Mouse (Mus musculus): ENCODE results near the gene Kpna7. TPM values are rescaled to one million over a fixed set of nuclear protein-coding genes. Genes with fewer than 3 reads are reported as not detected.

The Kpna7 gene
- polyA plus RNA-seq, 1 experiment from 2014 or later = 0.17 TPM

DNA sequence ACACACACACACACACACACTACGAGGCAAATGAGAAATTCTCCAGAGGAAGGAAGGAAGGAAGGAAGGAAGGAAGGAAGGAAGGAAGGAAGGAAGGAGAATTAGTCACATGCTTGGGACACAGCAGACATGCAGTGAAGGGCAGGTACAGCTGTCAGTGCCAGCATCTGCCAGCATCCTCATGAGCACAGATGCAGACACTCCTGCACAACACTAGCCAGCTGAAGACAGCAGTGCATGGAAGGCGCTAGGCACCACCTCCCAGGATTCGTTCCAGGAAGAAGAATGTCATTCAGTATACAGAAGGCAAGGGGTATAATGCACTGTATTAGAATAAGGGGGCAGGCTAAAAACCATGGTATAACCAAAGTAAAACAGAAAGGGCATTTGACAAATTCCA is 142.9 kb downstream of the Kpna7 start:
- H3K27ac ChIP-seq (replicated peaks) = no peak overlapping the region
- no peaks in the 10 kb centered on the region for H3K36me3 ChIP-seq (ENCODE audit: control insufficient read depth, insufficient read depth, low read length)
- H3K27me3 ChIP-seq (ENCODE audit: control insufficient read depth, insufficient read depth, low read length) = no peaks in the 10 kb centered on the region
- H3K9ac ChIP-seq (ENCODE audit: low read length) = no peak overlapping the region
- no peak for TF ChIP-seq EP300 (optimal IDR thresholded peaks at IDR 0.05)
- H3K4me2 ChIP-seq (replicated peaks; ENCODE audit: low read depth) = no peak overlapping the region
- H3K4me3 ChIP-seq (ENCODE audit: low read depth, low read length) = no peak overlapping the region
- DNase-seq (ENCODE audit: low spot score) (no peak), ATAC-seq (ENCODE audit: low FRiP score, low TSS enrichment) (no peak)
- 54% methylated on average over 3 of the region's 3 CpGs for WGBS
- no peaks in the 10 kb centered on the region for H3K9me3 ChIP-seq (ENCODE audit: control insufficient read depth, low read length)
- no peaks in the 10 kb centered on the region for H3K4me1 ChIP-seq (replicated peaks; ENCODE audit: control insufficient read depth, insufficient read depth)

GRCm38 (mm10) chr5:144937304-144937703 is 146.5 kb downstream of the Kpna7 start:
- Histone ChIP-seq H3K36me3 (ENCODE audit: control insufficient read depth, insufficient read depth, low read length) (no peaks in the 10 kb centered on the region), H3K4me1 (replicated peaks; ENCODE audit: control insufficient read depth, insufficient read depth) (peaks cover 7% of the 10 kb centered on the region; the same call in 1 of the 2 replicates), H3K4me3 (ENCODE audit: low read depth, low read length) (no peak overlapping the region), H3K9ac (ENCODE audit: low read length) (no peak overlapping the region), H3K4me2 (replicated peaks; ENCODE audit: low read depth) (no peak overlapping the region), H3K9me3 (ENCODE audit: control insufficient read depth, low read length) (no peaks in the 10 kb centered on the region), H3K27me3 (ENCODE audit: control insufficient read depth, insufficient read depth, low read length) (no peaks in the 10 kb centered on the region), H3K27ac (replicated peaks) (peak overlapping the region; percentile 24)
- no peak for ATAC-seq (ENCODE audit: low FRiP score, low TSS enrichment)
- WGBS = 82% methylated on average over 2 of the region's 2 CpGs
- DNase-seq (ENCODE audit: low spot score) = no peak
- TF ChIP-seq CTCF (IDR thresholded peaks at IDR 0.05; ENCODE audit: low read depth) (no peak), EP300 (optimal IDR thresholded peaks at IDR 0.05) (no peak)

Other genes starting within 250 kb of the Kpna7 start
- 11.2 and 11.6 TPM in 2 replicates for gene Smurf1, start 118.2 kb downstream of the Kpna7 start, polyA plus RNA-seq (2015; fragmentation: Nextera tagmentation; extraction: Ambion mirVana)
- not detected in 2 replicates for gene Gm4871, start 51.3 kb downstream of the Kpna7 start, polyA plus RNA-seq (2015; fragmentation: Nextera tagmentation; extraction: Ambion mirVana)
- not detected in 2 replicates for gene 1700018F24Rik, start 41.0 kb downstream of the Kpna7 start, polyA plus RNA-seq (2015; fragmentation: Nextera tagmentation; extraction: Ambion mirVana)
- gene Arpc1a, start 200 bp downstream of the Kpna7 start, polyA plus RNA-seq (2015; fragmentation: Nextera tagmentation; extraction: Ambion mirVana) = 142 and 145 TPM in 2 replicates
- gene Arpc1b, start 30.2 kb upstream of the Kpna7 start, polyA plus RNA-seq (2015; fragmentation: Nextera tagmentation; extraction: Ambion mirVana) = 283 and 304 TPM in 2 replicates
- 51.1 and 62.0 TPM in 2 replicates for gene Pdap1, start 56.2 kb upstream of the Kpna7 start, polyA plus RNA-seq (2015; fragmentation: Nextera tagmentation; extraction: Ambion mirVana)
- 128 and 129 TPM in 2 replicates for gene Bud31, start 56.3 kb upstream of the Kpna7 start, polyA plus RNA-seq (2015; fragmentation: Nextera tagmentation; extraction: Ambion mirVana)
- gene Ptcd1, start 83.1 kb upstream of the Kpna7 start, polyA plus RNA-seq (2015; fragmentation: Nextera tagmentation; extraction: Ambion mirVana) = 8.3 and 9.1 TPM in 2 replicates
- gene Cpsf4, start 83.2 kb upstream of the Kpna7 start, polyA plus RNA-seq (2015; fragmentation: Nextera tagmentation; extraction: Ambion mirVana) = 19.1 and 19.6 TPM in 2 replicates
- 602 and 646 TPM in 2 replicates for gene Atp5j2, start 108.0 kb upstream of the Kpna7 start, polyA plus RNA-seq (2015; fragmentation: Nextera tagmentation; extraction: Ambion mirVana)
- gene Zkscan14, start 117.8 kb upstream of the Kpna7 start, polyA plus RNA-seq (2015; fragmentation: Nextera tagmentation; extraction: Ambion mirVana) = 9.1 and 9.8 TPM in 2 replicates
- gene Zkscan5, start 120.5 kb upstream of the Kpna7 start, polyA plus RNA-seq (2015; fragmentation: Nextera tagmentation; extraction: Ambion mirVana) = 4.6 and 5.0 TPM in 2 replicates
- gene Zfp655, start 147.7 kb upstream of the Kpna7 start, polyA plus RNA-seq (2015; fragmentation: Nextera tagmentation; extraction: Ambion mirVana) = 19.1 and 21.0 TPM in 2 replicates
- gene Zscan25, start 196.5 kb upstream of the Kpna7 start, polyA plus RNA-seq (2015; fragmentation: Nextera tagmentation; extraction: Ambion mirVana) = 0.30 and 0.45 TPM in 2 replicates